Mouse (Mus musculus) lung, postnatal 0 days (tissue): ENCODE measurements around the gene Dlx1. TPM values are rescaled to one million over a fixed set of nuclear protein-coding genes. Genes with fewer than 3 reads are reported as not detected.

Experiments
- ATAC-seq: fragments of 200-750 bp; cut with Nextera tagmentation; 2 replicates; pipeline ENCODE4 v1.8.0; 2017; ENCODE audit warnings: moderate library complexity
- DNase-seq: peaks from one replicate; pipeline ENCODE4 v3.0.0-alpha.2; 2016; ENCODE audit warnings: low spot score
- H3K27ac ChIP-seq: fragments of 300-500 bp; sonication (generic); 2 replicates; pipeline ENCODE4 v1.5.1; 2014; ENCODE audit warnings: antibody characterized with exemption, mild to moderate bottlenecking, low read length, mixed read lengths
- H3K27me3 ChIP-seq: fragments of 300-500 bp; sonication (generic); replicated peaks from 2 replicates; pipeline ENCODE4 v1.6.1; 2014; ENCODE audit warnings: low read length, mixed read lengths; ENCODE audit not compliant: insufficient read depth
- H3K36me3 ChIP-seq: fragments of 300-500 bp; sonication (generic); 2 replicates; pipeline ENCODE4 v1.6.1; 2014; ENCODE audit warnings: low read length, mixed read lengths; ENCODE audit not compliant: insufficient read depth
- H3K4me1 ChIP-seq: fragments of 300-500 bp; sonication (generic); 2 replicates; pipeline ENCODE4 v1.6.1; 2014; ENCODE audit warnings: antibody characterized with exemption, low read depth, low read length, mixed read lengths; ENCODE audit not compliant: insufficient read depth
- H3K4me2 ChIP-seq: fragments of 300-500 bp; sonication (generic); replicated peaks from 2 replicates; pipeline ENCODE4 v1.6.1; 2014; ENCODE audit warnings: low read depth, mild to moderate bottlenecking, low read length, moderate library complexity, mixed read lengths
- H3K4me3 ChIP-seq: fragments of 300-500 bp; sonication (generic); 2 replicates; pipeline ENCODE4 v1.5.1; 2014; ENCODE audit warnings: low read depth, low read length
- H3K9ac ChIP-seq: fragments of 300-500 bp; sonication (generic); replicated peaks from 2 replicates; pipeline ENCODE4 v1.6.1; 2014; ENCODE audit warnings: low read depth, mild to moderate bottlenecking
- H3K9me3 ChIP-seq: fragments of 300-500 bp; sonication (generic); 2 replicates; pipeline ENCODE4 v1.6.1; 2016; ENCODE audit warnings: low read length, mixed read lengths
- CTCF ChIP-seq: IDR thresholded peaks from 2 replicates; pipeline ENCODE4 v1.5.1; 2016; ENCODE audit warnings: antibody characterized with exemption, mild to moderate bottlenecking
- EP300 ChIP-seq: IDR thresholded peaks from 2 replicates; pipeline ENCODE4 v1.6.1; 2016; ENCODE audit warnings: antibody characterized with exemption, mild to moderate bottlenecking, control low read depth
- WGBS: fragments of 180-500 bp; shearing (Covaris S2); extraction: QIAGEN DNeasy Blood & Tissue Kit; methylation state at CpG from one replicate; pipeline ENCODE4 v1.1.7; 2014; 5-methylcytosine and 5-hydroxymethylcytosine counted together
- polyA plus RNA-seq: library from polyadenylated mRNA; unstranded; fragments of >200 nt; fragmentation: Nextera tagmentation; extraction: Ambion mirVana; gene quantifications from 2 replicates; pipeline ENCODE4 v1.2.1, GENCODE M21; 2015

Dlx1 gene
- polyA plus RNA-seq, 1 experiment from 2014 or later = not detected

DNA sequence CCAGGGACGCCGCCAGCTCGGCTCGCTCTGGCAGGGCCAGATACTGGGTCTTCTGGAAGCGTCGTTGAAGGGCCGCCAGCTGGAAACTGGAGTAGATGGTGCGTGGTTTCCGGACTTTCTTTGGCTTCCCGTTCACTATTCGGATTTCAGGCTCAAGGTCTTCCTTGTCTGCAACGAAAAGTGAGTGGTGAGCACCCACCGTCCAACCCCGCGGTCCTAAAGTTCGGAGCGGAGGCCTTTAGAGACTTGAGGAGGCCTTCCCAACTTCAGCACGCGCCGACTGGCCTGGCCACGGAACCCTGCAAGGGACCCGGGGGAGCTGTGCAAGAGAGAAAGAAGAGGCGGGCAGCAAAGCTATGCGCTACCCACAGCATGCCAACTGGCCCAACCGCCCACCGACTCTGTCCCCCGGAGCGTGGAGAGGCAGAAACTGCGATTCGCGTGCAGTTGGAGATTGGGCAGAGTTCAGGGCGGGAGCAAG lies 17.5 kb downstream of the Dlx1 start:
- WGBS = 4% methylated on average over 32 of the region's 32 CpGs
- Histone ChIP-seq H3K4me1 (peaks cover 11% of the 10 kb centered on the region), H3K9me3 (no peaks in the 10 kb centered on the region), H3K9ac (no peak overlapping the region), H3K27ac (no peak overlapping the region), H3K36me3 (no peaks in the 10 kb centered on the region), H3K27me3 (peaks cover 87% of the 10 kb centered on the region), H3K4me2 (peak overlapping the region; percentile 55), H3K4me3 (no peak overlapping the region; the same call in 1 of the 2 replicates)
- DNase-seq (no peak), ATAC-seq (no peak)
- TF ChIP-seq CTCF (no peak), EP300 (no peak)

DNA sequence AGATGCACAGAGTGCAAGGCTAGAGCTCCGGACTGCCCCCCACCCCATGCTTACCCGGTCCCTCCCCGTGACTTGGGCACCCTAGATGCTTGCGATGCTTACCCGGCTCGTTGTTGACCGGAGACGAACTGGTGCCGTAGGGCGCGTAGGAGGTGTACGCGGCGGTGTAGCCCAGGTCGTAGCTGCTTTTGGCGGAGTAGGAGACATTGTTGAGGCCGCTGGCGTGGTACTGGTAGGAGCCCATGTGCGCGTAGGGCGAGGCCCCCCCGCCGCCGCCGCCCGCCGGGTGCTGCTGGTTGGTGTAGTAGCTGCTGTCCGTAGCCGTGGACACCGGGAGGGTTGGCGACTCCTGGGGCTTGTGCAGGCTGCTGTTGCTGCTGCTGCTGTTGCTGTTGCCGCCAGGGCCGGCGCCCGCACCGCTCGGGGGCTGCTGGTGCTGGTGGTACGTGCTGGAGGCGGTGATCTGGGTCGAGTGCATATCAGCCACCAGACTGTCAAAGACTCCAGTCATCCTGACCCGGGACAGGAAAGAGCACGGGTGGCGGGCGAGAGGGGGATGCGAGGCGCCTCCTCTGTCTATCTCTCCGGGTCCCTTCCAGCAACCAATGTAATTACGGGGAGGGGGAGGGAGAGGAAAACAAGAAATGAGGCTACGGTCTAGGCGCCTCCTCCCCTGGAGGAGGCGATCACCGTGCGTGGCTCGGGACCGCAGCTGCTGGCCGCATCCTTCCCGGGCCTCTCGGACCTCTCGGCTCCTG lies 18.1 kb downstream of the Dlx1 start:
- Histone ChIP-seq H3K4me2 (peak overlapping the region; percentile 55), H3K9me3 (no peaks in the 10 kb centered on the region), H3K27ac (no peak overlapping the region), H3K9ac (no peak overlapping the region), H3K36me3 (no peaks in the 10 kb centered on the region), H3K27me3 (peaks cover 84% of the 10 kb centered on the region), H3K4me3 (peak overlapping the region; percentile 30), H3K4me1 (peaks cover 11% of the 10 kb centered on the region)
- no peak for TF ChIP-seq EP300
- TF ChIP-seq CTCF = no peak
- ATAC-seq (no peak), DNase-seq (peak; percentile 4)
- WGBS = under 1% methylated on average over 38 of the region's 59 CpGs

DNA sequence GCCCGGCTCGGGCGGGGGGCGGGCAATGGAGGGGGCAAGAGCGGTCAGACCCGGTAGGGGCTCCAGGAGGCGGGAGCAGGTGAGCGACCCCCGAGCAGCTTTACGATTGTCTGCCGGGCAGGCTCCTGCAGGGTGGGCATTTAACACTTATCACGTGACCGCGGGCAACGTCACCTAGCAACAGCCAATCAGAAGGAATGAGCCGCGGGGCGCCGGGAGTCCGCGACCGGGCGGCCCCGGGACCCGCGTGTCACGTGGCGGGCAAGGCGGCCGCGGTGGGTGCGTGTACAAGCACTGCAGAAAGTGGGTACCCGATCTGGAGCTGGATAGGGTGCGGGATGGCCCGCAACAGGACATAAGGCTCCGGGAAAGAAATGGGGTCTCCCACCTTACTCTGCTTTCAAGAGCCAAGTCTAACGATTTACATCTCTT lies 18.7 kb downstream of the Dlx1 start, which contains the start of gene Dlx2:
Gene Dlx2, minus strand, starts transcription at position 115 of the 432 bp plus-strand sequence.
- under 1% methylated on average over 31 of the region's 37 CpGs for WGBS
- no peaks in the 10 kb centered on the region for H3K9me3 ChIP-seq
- H3K4me1 ChIP-seq = peaks cover 8% of the 10 kb centered on the region
- no peak for TF ChIP-seq EP300
- no peak for TF ChIP-seq CTCF
- ATAC-seq (no peak), DNase-seq (no peak)
- H3K27me3 ChIP-seq = peaks cover 78% of the 10 kb centered on the region
- peak within 1 kb of the TSS; percentile 55 for H3K4me2 ChIP-seq
- no peak within 1 kb of the TSS for H3K27ac ChIP-seq
- no peak within 1 kb of the TSS for H3K9ac ChIP-seq
- H3K4me3 ChIP-seq = peak within 1 kb of the TSS; percentile 30
- H3K36me3 ChIP-seq = no peaks in the 10 kb centered on the region

GRCm38 (mm10) chr2:71547829-71548228 lies 19.9 kb downstream of the Dlx1 start:
- no peak overlapping the region for H3K27ac ChIP-seq
- 3% methylated on average over 8 of the region's 8 CpGs for WGBS
- H3K27me3 ChIP-seq = peaks cover 73% of the 10 kb centered on the region
- peaks cover 8% of the 10 kb centered on the region for H3K4me1 ChIP-seq
- H3K4me3 ChIP-seq = no peak overlapping the region
- no peak for TF ChIP-seq EP300
- TF ChIP-seq CTCF = peak; percentile 85
- peak; percentile 79 for DNase-seq
- no peaks in the 10 kb centered on the region for H3K9me3 ChIP-seq
- no peak overlapping the region for H3K9ac ChIP-seq
- H3K36me3 ChIP-seq = no peaks in the 10 kb centered on the region
- no peak for ATAC-seq
- no peak overlapping the region for H3K4me2 ChIP-seq

DNA sequence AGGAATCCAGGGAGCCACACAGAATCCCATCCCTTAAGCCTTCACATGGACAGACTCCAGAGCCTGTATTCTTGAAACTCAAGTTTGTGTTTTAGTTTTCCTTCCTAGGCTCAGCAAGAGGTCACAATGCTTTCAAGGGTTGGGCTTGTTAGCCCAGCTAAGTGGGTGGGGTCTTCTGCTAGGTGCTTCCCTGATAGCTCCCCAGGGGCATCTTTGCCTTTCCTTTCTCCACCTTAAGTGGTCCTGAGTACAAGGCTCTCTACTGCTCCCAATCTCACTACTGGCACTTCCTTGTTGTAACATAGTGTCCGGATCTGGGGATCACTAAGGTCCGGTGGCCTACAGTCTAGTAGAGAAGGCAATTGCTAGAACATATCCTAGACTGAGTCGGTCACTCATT lies 22.4 kb downstream of the Dlx1 start:
- 19% methylated on average over 3 of the region's 3 CpGs for WGBS
- H3K9me3 ChIP-seq = no peaks in the 10 kb centered on the region
- H3K27ac ChIP-seq = no peak overlapping the region
- H3K27me3 ChIP-seq = peaks cover 52% of the 10 kb centered on the region
- no peak overlapping the region for H3K4me2 ChIP-seq
- ATAC-seq (no peak), DNase-seq (no peak)
- H3K9ac ChIP-seq = no peak overlapping the region
- H3K4me3 ChIP-seq = no peak overlapping the region
- no peaks in the 10 kb centered on the region for H3K36me3 ChIP-seq
- TF ChIP-seq EP300 = no peak
- TF ChIP-seq CTCF = no peak
- H3K4me1 ChIP-seq = peaks cover 8% of the 10 kb centered on the region

DNA sequence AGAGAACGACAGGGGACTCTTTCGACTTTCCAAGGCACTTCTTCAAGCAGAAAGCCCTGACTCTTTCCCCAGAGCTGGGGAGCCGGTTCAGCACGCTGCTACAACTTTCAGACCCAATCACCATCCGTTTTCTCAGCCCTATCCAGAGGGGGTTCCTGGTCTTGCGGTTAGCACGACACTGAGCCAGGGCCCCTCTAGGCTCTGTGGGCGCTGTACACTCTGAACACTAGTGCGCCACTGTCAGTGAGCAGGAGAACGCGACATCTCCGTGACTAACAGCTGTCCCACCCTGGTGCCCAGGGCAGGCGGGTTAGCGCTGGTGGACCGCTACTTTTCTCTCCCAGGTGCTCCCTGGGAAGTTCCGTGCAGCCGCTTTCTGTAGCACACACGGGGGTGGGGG lies 23.8 kb downstream of the Dlx1 start:
- no peak overlapping the region for H3K4me2 ChIP-seq

More for the DNA sequence above, 23.8 kb downstream of the Dlx1 start:
- Histone ChIP-seq H3K27ac (no peak overlapping the region), H3K4me1 (no peaks in the 10 kb centered on the region), H3K4me3 (no peak overlapping the region), H3K9me3 (no peaks in the 10 kb centered on the region), H3K27me3 (peaks cover 38% of the 10 kb centered on the region), H3K36me3 (no peaks in the 10 kb centered on the region), H3K9ac (no peak overlapping the region)
- under 1% methylated on average over 17 of the region's 18 CpGs for WGBS
- no peak for TF ChIP-seq CTCF
- TF ChIP-seq EP300 = no peak
- DNase-seq (no peak), ATAC-seq (no peak)
